Mouse (Mus musculus): ENCODE measurements around the gene Runx2. TPM values are rescaled to one million over a fixed set of nuclear protein-coding genes. Genes with fewer than 3 reads are reported as not detected.

The Runx2 gene
- total and polyA plus RNA-seq, 3 experiments: not detected

- Histone ChIP-seq H3K4me3 (ENCODE audit: control insufficient read depth in 1 of 2, insufficient read depth in 1 of 2, low read depth in 2 of 2, low read length in 2 of 2) (no peak overlapping the region), H3K9ac (ENCODE audit: control insufficient read depth, low read depth, low read length, poor library complexity, severe bottlenecking) (no peak overlapping the region), H3K9me3 (replicated peaks; ENCODE audit: insufficient read depth, low read length) (no peaks in the 10 kb centered on the region), H3K4me1 (ENCODE audit: control insufficient read depth in 1 of 2, insufficient read depth in 2 of 2, low read length in 2 of 2) (no peaks in the 10 kb centered on the region), H3K27ac (ENCODE audit: control insufficient read depth, low read depth, low read length) (no peak overlapping the region), H3K27me3 (ENCODE audit: control insufficient read depth in 1 of 2, insufficient read depth in 2 of 2, low read length in 2 of 2) (no peaks in the 10 kb centered on the region), H3K36me3 (ENCODE audit: control insufficient read depth in 1 of 2, insufficient read depth in 2 of 2, low read length in 2 of 2) (no peaks in the 10 kb centered on the region), H3K79me2 (ENCODE audit: control insufficient read depth, insufficient read depth, low read length, poor library complexity) (no peaks in the 10 kb centered on the region)
- DNase-seq (ENCODE audit: low read depth, low spot score): no peak
- TF ChIP-seq TAL1 (IDR thresholded peaks at IDR 0.05; ENCODE audit: low read length) (no peak), ZKSCAN1 (IDR thresholded peaks at IDR 0.05; ENCODE audit: low read depth, low read length) (no peak), BHLHE40 (IDR thresholded peaks at IDR 0.05; ENCODE audit: borderline replicate concordance, low read depth, low read length) (no peak), ZMIZ1 (IDR thresholded peaks at IDR 0.05; ENCODE audit: low read depth, low read length) (no peak), EP300 (IDR thresholded peaks at IDR 0.05; ENCODE audit: low read depth in 1 of 2, low read length in 2 of 2) (no peak), ETS1 (IDR thresholded peaks at IDR 0.05; ENCODE audit: low read depth, low read length) (no peak), RCOR1 (IDR thresholded peaks at IDR 0.05; ENCODE audit: low read depth, low read length) (no peak), POLR2A (IDR thresholded peaks at IDR 0.05; ENCODE audit: control insufficient read depth in 1 of 2, insufficient read depth in 1 of 2, low read depth in 1 of 2, low read length in 2 of 2, poor library complexity in 1 of 2) (no peak), NELFE (IDR thresholded peaks at IDR 0.05; ENCODE audit: low read depth, low read length) (no peak), MYC (IDR thresholded peaks at IDR 0.05; ENCODE audit: low read depth, low read length) (no peak), RAD21 (IDR thresholded peaks at IDR 0.05; ENCODE audit: low read depth, low read length) (no peak), ZNF384 (IDR thresholded peaks at IDR 0.05; ENCODE audit: low read depth, low read length) (no peak), MEF2A (IDR thresholded peaks at IDR 0.05; ENCODE audit: extremely low read depth, insufficient replicate concordance, low read depth, low read length, poor library complexity, severe bottlenecking) (no peak), MXI1 (IDR thresholded peaks at IDR 0.05; ENCODE audit: low read depth, low read length) (no peak), USF2 (IDR thresholded peaks at IDR 0.05; ENCODE audit: borderline replicate concordance in 1 of 2, insufficient read depth in 1 of 2, low read depth in 1 of 2, low read length in 2 of 2) (no peak)
These were observed 266.7 kb downstream of the Runx2 start for GRCm38 (mm10) chr17:44547922-44548321.

GRCm38 (mm10) chr17:44546801-44547200, 267.8 kb downstream of the Runx2 start:
- Histone ChIP-seq H3K9me3 (replicated peaks; ENCODE audit: insufficient read depth, low read length) (no peaks in the 10 kb centered on the region), H3K9ac (ENCODE audit: control insufficient read depth, low read depth, low read length, poor library complexity, severe bottlenecking) (no peak overlapping the region), H3K27ac (ENCODE audit: control insufficient read depth, low read depth, low read length) (no peak overlapping the region), H3K27me3 (ENCODE audit: control insufficient read depth in 1 of 2, insufficient read depth in 2 of 2, low read length in 2 of 2) (no peaks in the 10 kb centered on the region), H3K79me2 (ENCODE audit: control insufficient read depth, insufficient read depth, low read length, poor library complexity) (no peaks in the 10 kb centered on the region), H3K4me3 (ENCODE audit: control insufficient read depth in 1 of 2, insufficient read depth in 1 of 2, low read depth in 2 of 2, low read length in 2 of 2) (no peak overlapping the region), H3K4me1 (ENCODE audit: control insufficient read depth in 1 of 2, insufficient read depth in 2 of 2, low read length in 2 of 2) (no peaks in the 10 kb centered on the region), H3K36me3 (ENCODE audit: control insufficient read depth in 1 of 2, insufficient read depth in 2 of 2, low read length in 2 of 2) (no peaks in the 10 kb centered on the region)
- DNase-seq (ENCODE audit: low read depth, low spot score): no peak
- TF ChIP-seq EP300 (IDR thresholded peaks at IDR 0.05; ENCODE audit: low read depth in 1 of 2, low read length in 2 of 2) (no peak), MYB (IDR thresholded peaks at IDR 0.05; ENCODE audit: low read depth, low read length) (no peak), ZC3H11A (IDR thresholded peaks at IDR 0.05; ENCODE audit: low read depth, low read length) (no peak)
